Mouse (Mus musculus): Measurements from ENCODE around the gene Myo18a. TPM values are rescaled to one million over a fixed set of nuclear protein-coding genes. Genes with fewer than 3 reads are reported as not detected.

The Myo18a gene
- polyA plus RNA-seq, 1 experiment: 73.3 TPM

- Histone ChIP-seq H3K4me3 (ENCODE audit: insufficient read depth, low read length) (no peak overlapping the region), H3K27ac (ENCODE audit: insufficient read depth, low read length) (no peak overlapping the region), H3K4me1 (ENCODE audit: control insufficient read depth, insufficient read depth, low read length) (peaks cover 8% of the 10 kb centered on the region)
- no peak for TF ChIP-seq CTCF (IDR thresholded peaks at IDR 0.05; ENCODE audit: extremely low read depth, insufficient read depth, low read length)
- TF ChIP-seq POLR2A (IDR thresholded peaks at IDR 0.05; ENCODE audit: extremely low read depth, insufficient read depth, low read length): no peak
These were observed 91.6 kb downstream of the Myo18a start for GRCm38 (mm10) chr11:77854641-77855040.

- Histone ChIP-seq H3K4me1 (ENCODE audit: control insufficient read depth, insufficient read depth, low read length) (peaks cover 8% of the 10 kb centered on the region), H3K4me3 (ENCODE audit: insufficient read depth, low read length) (no peak overlapping the region), H3K27ac (ENCODE audit: insufficient read depth, low read length) (no peak overlapping the region)
- TF ChIP-seq POLR2A (IDR thresholded peaks at IDR 0.05; ENCODE audit: extremely low read depth, insufficient read depth, low read length) (no peak), CTCF (IDR thresholded peaks at IDR 0.05; ENCODE audit: extremely low read depth, insufficient read depth, low read length) (no peak)
These were observed 92.3 kb downstream of the Myo18a start for GRCm38 (mm10) chr11:77855396-77855795.

- Histone ChIP-seq H3K27ac (ENCODE audit: insufficient read depth, low read length) (no peak overlapping the region), H3K4me3 (ENCODE audit: insufficient read depth, low read length) (no peak overlapping the region), H3K4me1 (ENCODE audit: control insufficient read depth, insufficient read depth, low read length) (peaks cover 7% of the 10 kb centered on the region; the same call in 1 of the 2 replicates)
- TF ChIP-seq CTCF (IDR thresholded peaks at IDR 0.05; ENCODE audit: extremely low read depth, insufficient read depth, low read length): no peak
- no peak for TF ChIP-seq POLR2A (IDR thresholded peaks at IDR 0.05; ENCODE audit: extremely low read depth, insufficient read depth, low read length)
These were observed 94.0 kb downstream of the Myo18a start for GRCm38 (mm10) chr11:77857089-77857488.

GRCm38 (mm10) chr11:77858589-77858988 is 95.5 kb downstream of the Myo18a start:
- Histone ChIP-seq H3K27ac (ENCODE audit: insufficient read depth, low read length) (no peak overlapping the region), H3K4me1 (ENCODE audit: control insufficient read depth, insufficient read depth, low read length) (peaks cover 7% of the 10 kb centered on the region; the same call in 1 of the 2 replicates), H3K4me3 (ENCODE audit: insufficient read depth, low read length) (no peak overlapping the region)
- TF ChIP-seq CTCF (IDR thresholded peaks at IDR 0.05; ENCODE audit: extremely low read depth, insufficient read depth, low read length): no peak
- TF ChIP-seq POLR2A (IDR thresholded peaks at IDR 0.05; ENCODE audit: extremely low read depth, insufficient read depth, low read length): no peak

- Histone ChIP-seq H3K4me3 (ENCODE audit: insufficient read depth, low read length) (no peak overlapping the region), H3K27ac (ENCODE audit: insufficient read depth, low read length) (no peak overlapping the region), H3K4me1 (ENCODE audit: control insufficient read depth, insufficient read depth, low read length) (peaks cover 7% of the 10 kb centered on the region; the same call in 1 of the 2 replicates)
- TF ChIP-seq POLR2A (IDR thresholded peaks at IDR 0.05; ENCODE audit: extremely low read depth, insufficient read depth, low read length) (no peak), CTCF (IDR thresholded peaks at IDR 0.05; ENCODE audit: extremely low read depth, insufficient read depth, low read length) (no peak)
These were observed 97.9 kb downstream of the Myo18a start for GRCm38 (mm10) chr11:77860947-77861346.

- TF ChIP-seq POLR2A (IDR thresholded peaks at IDR 0.05; ENCODE audit: extremely low read depth, insufficient read depth, low read length): no peak
- TF ChIP-seq CTCF (IDR thresholded peaks at IDR 0.05; ENCODE audit: extremely low read depth, insufficient read depth, low read length): no peak
- Histone ChIP-seq H3K4me3 (ENCODE audit: insufficient read depth, low read length) (no peak overlapping the region), H3K4me1 (ENCODE audit: control insufficient read depth, insufficient read depth, low read length) (peaks cover 7% of the 10 kb centered on the region)
These were observed 99.8 kb downstream of the Myo18a start for GRCm38 (mm10) chr11:77862887-77863286.

GRCm38 (mm10) chr11:77864771-77865170 is 101.7 kb downstream of the Myo18a start:
- Histone ChIP-seq H3K4me3 (ENCODE audit: insufficient read depth, low read length) (no peak overlapping the region), H3K27ac (ENCODE audit: insufficient read depth, low read length) (no peak overlapping the region), H3K4me1 (ENCODE audit: control insufficient read depth, insufficient read depth, low read length) (peaks cover 16% of the 10 kb centered on the region)
- no peak for TF ChIP-seq CTCF (IDR thresholded peaks at IDR 0.05; ENCODE audit: extremely low read depth, insufficient read depth, low read length)
- no peak for TF ChIP-seq POLR2A (IDR thresholded peaks at IDR 0.05; ENCODE audit: extremely low read depth, insufficient read depth, low read length)

More at GRCm38 (mm10) chr11:77862887-77863286, 99.8 kb downstream of the Myo18a start:
- H3K27ac ChIP-seq (ENCODE audit: insufficient read depth, low read length): no peak overlapping the region

GRCm38 (mm10) chr11:77867419-77868083 is 104.5 kb downstream of the Myo18a start:
- H3K27ac ChIP-seq (ENCODE audit: insufficient read depth, low read length): no peak overlapping the region
- H3K4me3 ChIP-seq (ENCODE audit: insufficient read depth, low read length): no peak overlapping the region
- TF ChIP-seq POLR2A (IDR thresholded peaks at IDR 0.05; ENCODE audit: extremely low read depth, insufficient read depth, low read length): no peak
- TF ChIP-seq CTCF (IDR thresholded peaks at IDR 0.05; ENCODE audit: extremely low read depth, insufficient read depth, low read length): no peak
- peaks cover 16% of the 10 kb centered on the region for H3K4me1 ChIP-seq (ENCODE audit: control insufficient read depth, insufficient read depth, low read length)

- Histone ChIP-seq H3K4me1 (ENCODE audit: control insufficient read depth, insufficient read depth, low read length) (peaks cover 21% of the 10 kb centered on the region), H3K27ac (ENCODE audit: insufficient read depth, low read length) (peak overlapping the region; percentile 3; the same call in 1 of the 2 replicates), H3K4me3 (ENCODE audit: insufficient read depth, low read length) (no peak overlapping the region)
- TF ChIP-seq CTCF (IDR thresholded peaks at IDR 0.05; ENCODE audit: extremely low read depth, insufficient read depth, low read length): no peak
- no peak for TF ChIP-seq POLR2A (IDR thresholded peaks at IDR 0.05; ENCODE audit: extremely low read depth, insufficient read depth, low read length)
These were observed 108.4 kb downstream of the Myo18a start for GRCm38 (mm10) chr11:77871436-77871835.

- Histone ChIP-seq H3K4me3 (ENCODE audit: insufficient read depth, low read length) (no peak overlapping the region), H3K27ac (ENCODE audit: insufficient read depth, low read length) (peak overlapping the region; percentile 66; the same call in 1 of the 2 replicates), H3K4me1 (ENCODE audit: control insufficient read depth, insufficient read depth, low read length) (peaks cover 26% of the 10 kb centered on the region)
- TF ChIP-seq CTCF (IDR thresholded peaks at IDR 0.05; ENCODE audit: extremely low read depth, insufficient read depth, low read length): no peak
- no peak for TF ChIP-seq POLR2A (IDR thresholded peaks at IDR 0.05; ENCODE audit: extremely low read depth, insufficient read depth, low read length)
These were observed 109.2 kb downstream of the Myo18a start for GRCm38 (mm10) chr11:77872236-77872635.

Data from cortical plate, adult 2 months (tissue).